Mouse (Mus musculus) forebrain, embryonic 13.5 days (tissue): Measurements from ENCODE around the gene Atg10. TPM values are rescaled to one million over a fixed set of nuclear protein-coding genes. Genes with fewer than 3 reads are reported as not detected.

Experiments used
- ATAC-seq: fragments of 200-750 bp; cut with Nextera tagmentation; 2 replicates; pipeline ENCODE4 v1.8.0; 2017
- H3K27ac ChIP-seq: fragments of 300-500 bp; sonication (generic); 2 replicates; pipeline ENCODE4 v1.5.1; 2015; ENCODE audit warnings: inconsistent platforms, mild to moderate bottlenecking, moderate library complexity
- H3K27me3 ChIP-seq: fragments of 300-500 bp; sonication (generic); 2 replicates; pipeline ENCODE4 v1.6.1; 2015; ENCODE audit warnings: mild to moderate bottlenecking, inconsistent platforms
- H3K36me3 ChIP-seq: fragments of 300-500 bp; sonication (generic); 2 replicates; pipeline ENCODE4 v1.6.1; 2015; ENCODE audit warnings: mild to moderate bottlenecking, inconsistent platforms; ENCODE audit not compliant: poor library complexity, severe bottlenecking
- H3K4me1 ChIP-seq: fragments of 300-500 bp; sonication (generic); 2 replicates; pipeline ENCODE4 v1.6.1; 2015; ENCODE audit warnings: inconsistent platforms
- H3K4me2 ChIP-seq: fragments of 300-500 bp; sonication (generic); 2 replicates; pipeline ENCODE4 v1.6.1; 2015; ENCODE audit warnings: inconsistent platforms, mild to moderate bottlenecking, moderate library complexity
- H3K4me3 ChIP-seq: fragments of 300-500 bp; sonication (generic); 2 replicates; pipeline ENCODE4 v1.5.1; 2015; ENCODE audit warnings: mild to moderate bottlenecking, inconsistent platforms
- H3K9ac ChIP-seq: fragments of 300-500 bp; sonication (generic); 2 replicates; pipeline ENCODE4 v1.6.1; 2015; ENCODE audit warnings: mild to moderate bottlenecking, inconsistent platforms
- H3K9me3 ChIP-seq: fragments of 300-500 bp; sonication (generic); replicated peaks from 2 replicates; pipeline ENCODE4 v1.6.1; 2016; ENCODE audit warnings: inconsistent platforms
- WGBS: fragments of 180-500 bp; shearing (Covaris S2); methylation state at CpG from one replicate; pipeline ENCODE4 v1.1.7; 2015; 5-methylcytosine and 5-hydroxymethylcytosine counted together
- polyA plus RNA-seq: library from polyadenylated mRNA; unstranded; fragments of >200 nt; fragmentation: Nextera tagmentation; extraction: Ambion mirVana; gene quantifications from 2 replicates; pipeline ENCODE4 v1.2.1, GENCODE M21; 2015

Gene Atg10
- polyA plus RNA-seq, 1 experiment from 2014 or later: 16.0 TPM

DNA sequence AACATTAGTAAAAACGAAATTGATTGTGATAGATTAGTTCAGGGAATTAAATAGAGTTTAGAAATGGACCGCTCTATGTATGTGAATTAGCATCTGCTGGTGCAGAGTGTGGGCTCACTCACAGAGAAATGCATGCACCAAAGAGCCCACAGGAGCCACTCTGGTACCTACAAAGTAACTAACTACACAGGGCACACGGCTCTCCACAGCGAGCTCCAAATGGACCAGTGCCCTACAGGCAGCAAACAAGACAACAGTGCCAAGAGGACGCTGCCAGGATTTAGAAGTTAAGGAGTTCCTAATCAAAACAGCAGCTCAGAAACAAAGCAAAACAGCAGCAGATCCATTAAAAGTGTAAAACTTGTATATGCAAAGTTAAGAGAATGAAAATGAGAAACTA is 52.6 kb downstream of the Atg10 start:
- no peaks in the 10 kb centered on the region for H3K9me3 ChIP-seq
- H3K4me1 ChIP-seq: peaks cover 12% of the 10 kb centered on the region; the same call in 1 of the 2 replicates
- ATAC-seq: peak; percentile 69; the same call in 1 of the 2 replicates
- H3K27ac ChIP-seq: no peak overlapping the region
- no peaks in the 10 kb centered on the region for H3K27me3 ChIP-seq
- no peak overlapping the region for H3K9ac ChIP-seq
- H3K4me3 ChIP-seq: no peak overlapping the region
- WGBS: 71% methylated on average over 5 of the region's 5 CpGs
- H3K36me3 ChIP-seq: no peaks in the 10 kb centered on the region
- H3K4me2 ChIP-seq: no peak overlapping the region

- H3K36me3 ChIP-seq: no peaks in the 10 kb centered on the region
- H3K4me1 ChIP-seq: peaks cover 12% of the 10 kb centered on the region; the same call in 1 of the 2 replicates
- H3K4me3 ChIP-seq: no peak overlapping the region
- H3K27me3 ChIP-seq: no peaks in the 10 kb centered on the region
- no peak overlapping the region for H3K4me2 ChIP-seq
- no peak for ATAC-seq
- H3K9me3 ChIP-seq: no peaks in the 10 kb centered on the region
- no peak overlapping the region for H3K27ac ChIP-seq
- WGBS: 78% methylated on average over 17 of the region's 17 CpGs
- H3K9ac ChIP-seq: no peak overlapping the region
Measured at GRCm38 (mm10) chr13:91169529-91170319, 54.0 kb downstream of the Atg10 start.

GRCm38 (mm10) chr13:91168486-91168885 is 55.3 kb downstream of the Atg10 start:
- 81% methylated on average over 4 of the region's 4 CpGs for WGBS
- no peak for ATAC-seq

DNA sequence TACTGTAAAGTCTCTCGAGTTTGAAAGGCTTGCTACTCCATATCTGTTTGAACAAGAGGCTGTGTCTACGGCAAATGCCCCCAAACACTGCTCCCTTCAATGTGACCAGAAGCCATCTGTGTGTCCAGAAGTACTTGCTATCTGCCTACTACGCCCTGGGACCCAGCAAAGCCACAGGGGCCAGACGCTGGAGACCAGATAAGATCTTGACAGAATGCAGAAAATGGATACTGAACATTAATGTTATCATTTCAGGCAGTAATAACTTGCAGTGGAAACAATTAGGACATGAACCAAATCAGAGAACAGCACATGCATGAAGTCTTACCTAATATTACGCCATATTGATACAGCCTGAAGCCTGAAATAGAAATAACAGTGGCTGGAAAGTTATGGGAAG is 56.2 kb downstream of the Atg10 start:
- no peaks in the 10 kb centered on the region for H3K9me3 ChIP-seq
- no peaks in the 10 kb centered on the region for H3K36me3 ChIP-seq
- H3K9ac ChIP-seq: no peak overlapping the region
- no peak overlapping the region for H3K4me3 ChIP-seq
- no peak for ATAC-seq
- peaks cover 15% of the 10 kb centered on the region for H3K4me1 ChIP-seq
- 91% methylated on average over 5 of the region's 5 CpGs for WGBS
- H3K4me2 ChIP-seq: no peak overlapping the region
- H3K27me3 ChIP-seq: no peaks in the 10 kb centered on the region
- H3K27ac ChIP-seq: no peak overlapping the region

More at GRCm38 (mm10) chr13:91168486-91168885, 55.3 kb downstream of the Atg10 start:
- Histone ChIP-seq H3K9ac (no peak overlapping the region), H3K4me3 (no peak overlapping the region), H3K27ac (no peak overlapping the region), H3K36me3 (no peaks in the 10 kb centered on the region), H3K4me2 (no peak overlapping the region), H3K9me3 (no peaks in the 10 kb centered on the region), H3K27me3 (no peaks in the 10 kb centered on the region), H3K4me1 (peaks cover 12% of the 10 kb centered on the region; the same call in 1 of the 2 replicates)

DNA sequence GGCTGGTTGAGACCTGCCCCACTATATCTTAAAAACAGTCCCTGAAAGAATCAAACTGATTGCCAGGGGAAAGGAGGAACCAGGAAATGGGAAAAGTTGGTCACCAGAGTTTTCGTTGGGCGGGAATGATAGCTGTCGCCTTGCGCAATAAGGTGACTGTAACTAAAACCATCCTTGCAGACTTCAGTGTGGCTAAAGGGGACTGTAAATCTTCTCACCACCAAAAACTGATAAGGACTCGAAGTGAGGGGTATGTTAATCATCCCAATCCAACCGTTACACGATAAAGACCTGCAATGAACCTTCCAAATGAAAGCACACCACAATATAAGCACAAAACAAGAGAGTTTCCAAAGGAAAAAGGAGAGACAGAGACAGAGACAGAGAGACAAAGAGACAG is 57.5 kb downstream of the Atg10 start:
- H3K4me3 ChIP-seq: no peak overlapping the region
- peaks cover 9% of the 10 kb centered on the region for H3K4me1 ChIP-seq
- no peak for ATAC-seq
- no peak overlapping the region for H3K4me2 ChIP-seq
- no peaks in the 10 kb centered on the region for H3K36me3 ChIP-seq
- no peaks in the 10 kb centered on the region for H3K9me3 ChIP-seq
- WGBS: 85% methylated on average over 7 of the region's 7 CpGs
- H3K27me3 ChIP-seq: no peaks in the 10 kb centered on the region
- no peak overlapping the region for H3K27ac ChIP-seq
- H3K9ac ChIP-seq: no peak overlapping the region

DNA sequence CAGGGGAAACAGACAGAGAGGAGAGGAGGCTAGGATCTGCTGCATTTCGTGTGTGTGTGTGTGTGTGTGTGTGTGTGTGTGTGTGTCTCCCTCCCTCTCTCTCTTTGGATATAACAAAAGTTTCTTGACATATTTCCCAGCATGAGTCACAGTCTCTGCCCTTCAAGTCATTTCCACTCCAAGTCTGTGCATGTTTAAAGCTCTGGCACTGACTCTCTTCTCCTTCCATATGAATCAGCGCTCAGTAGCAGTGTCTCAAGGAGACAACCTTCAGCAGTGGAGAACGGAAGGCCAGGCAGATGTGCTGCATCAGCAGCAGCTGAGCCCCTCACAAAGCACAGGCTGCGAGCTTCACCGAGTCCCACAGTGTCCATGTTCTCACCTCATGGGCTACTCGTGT is 58.6 kb downstream of the Atg10 start:
- H3K27ac ChIP-seq: no peak overlapping the region
- 73% methylated on average over 6 of the region's 6 CpGs for WGBS
- H3K4me2 ChIP-seq: no peak overlapping the region
- H3K4me1 ChIP-seq: peaks cover 7% of the 10 kb centered on the region
- H3K9me3 ChIP-seq: no peaks in the 10 kb centered on the region
- H3K9ac ChIP-seq: no peak overlapping the region
- no peak for ATAC-seq
- no peaks in the 10 kb centered on the region for H3K27me3 ChIP-seq
- H3K36me3 ChIP-seq: no peaks in the 10 kb centered on the region
- no peak overlapping the region for H3K4me3 ChIP-seq

DNA sequence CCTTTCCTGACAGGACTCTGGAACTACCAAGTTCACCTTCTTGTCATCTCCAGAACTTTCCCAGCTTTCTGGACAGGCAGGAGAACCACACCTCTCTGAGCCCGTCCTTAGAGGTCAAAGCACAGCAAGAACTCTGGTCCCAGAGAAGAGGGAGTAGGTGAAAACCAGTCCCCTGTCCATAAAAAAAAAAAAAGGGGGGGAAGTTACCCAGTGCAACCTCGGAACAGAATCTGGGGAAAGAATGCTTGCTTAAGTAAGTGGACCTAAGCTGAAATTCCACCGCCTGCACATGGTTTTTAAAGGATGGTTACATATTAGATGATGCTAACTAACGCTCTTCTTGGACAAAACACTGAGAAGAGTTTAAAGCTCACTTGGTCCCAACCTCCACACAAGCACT is 60.5 kb downstream of the Atg10 start:
- H3K9me3 ChIP-seq: no peaks in the 10 kb centered on the region
- H3K27ac ChIP-seq: no peak overlapping the region
- H3K36me3 ChIP-seq: no peaks in the 10 kb centered on the region
- H3K9ac ChIP-seq: no peak overlapping the region
- WGBS: 67% methylated on average over 4 of the region's 4 CpGs
- H3K4me3 ChIP-seq: no peak overlapping the region
- no peaks in the 10 kb centered on the region for H3K27me3 ChIP-seq
- ATAC-seq: no peak
- peaks cover 7% of the 10 kb centered on the region for H3K4me1 ChIP-seq
- no peak overlapping the region for H3K4me2 ChIP-seq

GRCm38 (mm10) chr13:91162452-91162851 is 61.3 kb downstream of the Atg10 start:
- Histone ChIP-seq H3K9ac (no peak overlapping the region), H3K36me3 (no peaks in the 10 kb centered on the region), H3K27me3 (no peaks in the 10 kb centered on the region), H3K9me3 (no peaks in the 10 kb centered on the region), H3K4me3 (no peak overlapping the region), H3K4me1 (peaks cover 7% of the 10 kb centered on the region), H3K27ac (no peak overlapping the region), H3K4me2 (no peak overlapping the region)
- peak; percentile 30; the same call in 1 of the 2 replicates for ATAC-seq
- 22% methylated on average over 5 of the region's 5 CpGs for WGBS

DNA sequence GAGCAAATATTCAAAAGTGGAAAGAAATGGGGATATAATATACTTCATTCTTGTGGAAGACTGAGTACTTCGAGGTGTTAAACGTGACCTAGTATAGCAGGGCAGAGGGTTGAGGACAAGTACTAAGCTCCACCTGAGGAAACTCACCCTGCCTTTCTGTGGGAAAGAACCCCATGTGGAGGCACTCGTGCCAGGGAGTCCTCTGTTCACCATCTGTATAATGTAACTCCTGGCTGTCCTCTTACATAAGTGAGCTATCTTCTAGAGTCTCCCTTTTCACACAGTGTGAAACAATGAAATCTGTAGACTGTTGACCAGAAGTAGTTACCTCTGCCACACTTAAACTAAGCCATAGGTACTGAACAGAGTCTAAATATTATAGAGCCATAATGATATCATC is 63.2 kb downstream of the Atg10 start:
- no peak overlapping the region for H3K4me3 ChIP-seq
- no peaks in the 10 kb centered on the region for H3K27me3 ChIP-seq
- no peak overlapping the region for H3K9ac ChIP-seq
- no peaks in the 10 kb centered on the region for H3K36me3 ChIP-seq
- H3K27ac ChIP-seq: no peak overlapping the region
- ATAC-seq: no peak
- no peaks in the 10 kb centered on the region for H3K9me3 ChIP-seq
- WGBS: 97% methylated on average over 3 of the region's 3 CpGs
- H3K4me2 ChIP-seq: no peak overlapping the region
- H3K4me1 ChIP-seq: peaks cover 11% of the 10 kb centered on the region

DNA sequence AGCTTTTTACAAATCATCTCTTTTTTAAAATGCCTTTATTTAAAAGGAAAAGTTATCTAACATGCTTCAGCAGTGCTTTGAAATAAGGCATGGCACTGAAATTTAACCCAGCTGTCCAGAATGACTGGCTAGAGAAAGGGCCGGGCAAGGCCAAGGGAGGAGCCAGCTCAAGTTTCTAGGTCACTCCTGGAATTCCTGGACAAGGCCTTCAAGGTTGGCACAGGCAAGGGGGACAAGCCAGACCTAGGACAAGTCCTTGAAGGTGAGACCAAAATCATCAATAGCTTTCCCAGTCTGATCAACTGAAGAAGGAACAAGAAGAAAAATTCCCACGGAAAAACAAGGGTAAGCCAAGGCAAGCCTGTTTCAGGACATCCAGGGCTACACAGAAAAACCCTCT is 63.9 kb downstream of the Atg10 start:
- no peak for ATAC-seq
- Histone ChIP-seq H3K36me3 (no peaks in the 10 kb centered on the region), H3K9me3 (no peaks in the 10 kb centered on the region), H3K27ac (no peak overlapping the region), H3K27me3 (no peaks in the 10 kb centered on the region), H3K4me1 (peaks cover 11% of the 10 kb centered on the region), H3K4me2 (no peak overlapping the region), H3K4me3 (no peak overlapping the region), H3K9ac (no peak overlapping the region)
- WGBS: 82% methylated on average over 2 of the region's 2 CpGs

DNA sequence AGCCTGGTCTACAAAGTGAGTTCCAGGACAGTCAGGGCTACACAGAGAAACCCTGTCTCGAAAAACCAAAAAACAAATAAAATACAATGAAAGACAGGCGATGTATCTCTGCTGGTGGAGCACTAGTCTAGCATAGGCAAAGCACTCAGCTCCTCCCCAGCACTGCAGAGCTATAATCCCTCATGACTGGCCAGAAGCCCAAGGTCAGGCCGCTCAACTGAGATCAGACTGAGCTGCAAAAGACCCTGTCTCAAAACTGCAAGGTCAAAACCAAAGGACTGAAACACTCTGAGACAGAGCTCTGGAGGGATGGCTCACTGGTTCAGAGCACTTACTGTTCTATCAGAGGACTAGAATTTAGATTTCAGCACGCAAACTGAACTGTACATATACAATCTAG is 65.8 kb downstream of the Atg10 start:
- Histone ChIP-seq H3K9ac (no peak overlapping the region), H3K4me3 (no peak overlapping the region), H3K4me1 (peaks cover 11% of the 10 kb centered on the region), H3K9me3 (no peaks in the 10 kb centered on the region), H3K36me3 (no peaks in the 10 kb centered on the region), H3K4me2 (no peak overlapping the region), H3K27ac (no peak overlapping the region), H3K27me3 (no peaks in the 10 kb centered on the region)
- 92% methylated on average over 4 of the region's 4 CpGs for WGBS
- no peak for ATAC-seq

GRCm38 (mm10) chr13:91157429-91157828 is 66.3 kb downstream of the Atg10 start:
- no peak overlapping the region for H3K27ac ChIP-seq
- H3K4me3 ChIP-seq: no peak overlapping the region
- no peak overlapping the region for H3K4me2 ChIP-seq
- no peaks in the 10 kb centered on the region for H3K9me3 ChIP-seq
- H3K36me3 ChIP-seq: no peaks in the 10 kb centered on the region
- H3K4me1 ChIP-seq: peaks cover 7% of the 10 kb centered on the region
- H3K27me3 ChIP-seq: no peaks in the 10 kb centered on the region
- ATAC-seq: no peak
- H3K9ac ChIP-seq: no peak overlapping the region

- 98% methylated on average over 2 of the region's 2 CpGs for WGBS
- no peak overlapping the region for H3K27ac ChIP-seq
Measured at GRCm38 (mm10) chr13:91156949-91157348, 66.8 kb downstream of the Atg10 start.

More at GRCm38 (mm10) chr13:91156949-91157348, 66.8 kb downstream of the Atg10 start:
- Histone ChIP-seq H3K9me3 (no peaks in the 10 kb centered on the region), H3K4me2 (no peak overlapping the region), H3K27me3 (no peaks in the 10 kb centered on the region), H3K9ac (no peak overlapping the region), H3K36me3 (no peaks in the 10 kb centered on the region), H3K4me3 (no peak overlapping the region), H3K4me1 (peaks cover 4% of the 10 kb centered on the region; the same call in 1 of the 2 replicates)
- no peak for ATAC-seq
